Mouse (Mus musculus): ENCODE measurements at regions not wholly inside any gene's neighbourhood (a gene's known extent, or its start where the extent isn't known, plus 50 kb on each side); places are given as distances from the start of the nearest gene placed in this dataset.

DNA sequence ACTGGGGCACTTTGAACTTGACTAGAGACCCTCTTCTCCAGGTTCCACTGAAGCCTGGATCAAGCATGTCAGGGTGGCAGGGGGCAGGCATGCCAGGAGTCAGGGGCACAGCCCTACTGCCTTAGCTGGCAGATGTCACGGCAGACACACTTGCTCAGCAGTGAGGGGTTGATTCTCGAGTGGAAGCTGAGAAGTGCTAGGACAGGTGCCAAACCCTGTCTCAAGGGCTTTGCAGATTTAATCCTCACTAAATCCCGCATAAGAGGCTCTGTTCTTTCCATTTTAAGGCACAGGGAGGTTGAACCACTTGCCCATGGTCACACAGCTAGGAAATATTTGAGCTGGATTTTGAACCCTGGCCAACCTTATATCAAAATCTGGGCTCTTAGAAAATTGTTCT is 223.5 kb upstream of the Mvb12b start:
- DNase-seq (ENCODE audit: low read depth, low spot score), result no peak

DNA sequence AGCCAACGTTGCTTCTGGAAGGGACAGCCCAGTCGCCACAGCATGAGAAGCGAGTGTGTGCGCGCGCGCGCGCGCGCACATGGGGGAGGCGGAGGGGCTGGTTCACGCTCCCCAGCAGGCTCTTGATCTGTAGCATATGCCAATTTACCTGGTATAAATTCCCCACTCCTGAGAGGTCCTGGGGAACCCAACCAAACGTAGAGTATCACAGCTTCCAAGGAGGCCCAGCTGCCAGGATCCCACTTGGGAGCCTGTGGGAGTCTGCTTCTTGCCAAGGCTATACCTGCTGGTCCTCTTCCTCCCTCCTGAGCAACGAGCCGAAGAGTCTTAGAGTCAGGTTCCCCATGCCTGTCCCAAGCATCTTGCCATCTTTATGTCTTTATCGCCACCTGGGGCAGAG is 222.8 kb upstream of the Mvb12b start:
- no peak for DNase-seq (ENCODE audit: low read depth, low spot score)

DNA sequence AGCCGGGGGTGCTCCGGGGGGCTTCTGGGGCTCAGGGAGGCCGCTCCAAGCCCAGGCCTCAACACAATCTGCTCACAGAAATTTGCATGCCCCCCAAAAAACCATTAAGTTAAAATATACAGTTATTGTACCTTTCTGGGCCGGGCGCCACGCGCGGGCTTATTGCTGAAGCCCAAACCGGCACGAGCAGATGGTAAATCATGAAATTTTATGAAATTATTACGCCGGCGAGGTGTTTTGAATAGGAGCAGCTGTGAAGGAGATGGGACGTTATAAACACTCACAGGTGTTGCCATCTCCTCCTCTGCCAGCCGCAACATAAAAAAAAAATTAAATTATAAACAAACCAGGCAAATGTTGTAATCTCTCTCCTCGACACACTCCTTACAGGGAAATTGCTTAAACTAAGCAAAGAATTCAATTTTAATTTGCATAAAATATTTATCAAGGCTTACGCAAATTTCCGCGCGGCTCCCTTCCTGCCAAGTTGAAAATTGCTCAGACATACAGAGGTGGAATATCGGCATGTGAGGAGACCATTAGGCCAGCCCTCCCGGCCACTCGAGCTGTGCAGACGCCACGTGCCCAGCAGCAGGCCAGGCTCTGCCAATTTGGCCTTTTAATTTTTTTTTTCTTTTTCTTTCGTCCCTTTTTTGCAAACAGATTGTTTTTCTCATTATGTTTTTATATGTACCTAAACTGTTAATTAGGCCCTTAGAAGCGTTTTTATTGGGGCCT is 220.0 kb upstream of the Mvb12b start:
- no peak for DNase-seq (ENCODE audit: low read depth, low spot score)

DNA sequence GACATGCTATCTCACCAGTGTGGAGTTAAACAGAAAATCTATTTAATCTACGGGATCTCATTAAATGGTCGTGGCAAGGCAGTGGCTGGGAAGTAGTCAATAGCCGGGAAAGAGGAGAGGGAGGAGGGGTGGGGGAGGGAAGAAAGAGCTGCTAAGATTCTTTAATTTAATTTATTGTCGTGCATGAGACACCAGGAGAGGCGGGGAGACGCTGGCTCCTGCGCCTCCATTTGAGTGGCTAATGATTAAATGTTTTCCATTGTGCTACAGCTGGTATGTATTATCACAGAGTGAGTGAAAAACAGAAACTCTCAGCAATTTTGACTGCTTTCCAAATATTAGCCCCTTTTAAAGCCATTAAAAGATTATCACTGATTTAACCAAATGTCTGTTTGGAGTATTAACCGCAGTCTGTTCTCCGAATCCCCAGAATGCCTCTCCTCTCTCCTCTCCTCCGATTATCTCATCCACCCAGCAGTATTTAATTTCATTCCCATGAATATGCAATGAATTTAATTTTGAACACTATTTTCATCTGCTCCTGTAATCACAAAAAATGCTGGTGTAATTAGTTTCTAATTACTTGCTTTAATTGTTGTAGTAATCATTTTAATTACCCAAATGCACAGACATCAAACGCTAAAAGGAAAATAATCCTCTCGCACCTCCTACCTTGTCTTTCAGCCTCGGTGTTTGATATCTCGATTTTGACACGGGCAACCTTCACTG is 219.3 kb upstream of the Mvb12b start:
- no peak for DNase-seq (ENCODE audit: low read depth, low spot score)

DNA sequence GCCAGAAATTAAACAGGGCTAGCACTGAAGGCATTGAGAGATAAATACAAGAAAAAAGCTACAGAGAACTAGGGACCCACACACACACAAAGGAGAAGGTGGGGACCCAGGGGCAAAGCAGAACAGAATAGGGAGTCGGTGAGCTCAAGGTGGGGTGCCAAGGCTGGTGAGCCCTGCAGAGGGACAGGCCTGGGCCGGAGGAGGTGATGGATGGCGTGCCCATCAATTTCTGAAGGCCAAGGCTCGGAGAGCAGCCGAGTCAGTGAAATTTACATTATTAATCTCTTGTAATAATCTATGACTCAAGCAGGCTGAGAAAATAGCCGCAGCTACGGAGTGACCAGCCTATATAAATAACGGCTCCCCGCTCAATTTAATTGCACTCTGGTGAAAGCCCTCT is 218.5 kb upstream of the Mvb12b start:
- no peak for DNase-seq (ENCODE audit: low read depth, low spot score)

DNA sequence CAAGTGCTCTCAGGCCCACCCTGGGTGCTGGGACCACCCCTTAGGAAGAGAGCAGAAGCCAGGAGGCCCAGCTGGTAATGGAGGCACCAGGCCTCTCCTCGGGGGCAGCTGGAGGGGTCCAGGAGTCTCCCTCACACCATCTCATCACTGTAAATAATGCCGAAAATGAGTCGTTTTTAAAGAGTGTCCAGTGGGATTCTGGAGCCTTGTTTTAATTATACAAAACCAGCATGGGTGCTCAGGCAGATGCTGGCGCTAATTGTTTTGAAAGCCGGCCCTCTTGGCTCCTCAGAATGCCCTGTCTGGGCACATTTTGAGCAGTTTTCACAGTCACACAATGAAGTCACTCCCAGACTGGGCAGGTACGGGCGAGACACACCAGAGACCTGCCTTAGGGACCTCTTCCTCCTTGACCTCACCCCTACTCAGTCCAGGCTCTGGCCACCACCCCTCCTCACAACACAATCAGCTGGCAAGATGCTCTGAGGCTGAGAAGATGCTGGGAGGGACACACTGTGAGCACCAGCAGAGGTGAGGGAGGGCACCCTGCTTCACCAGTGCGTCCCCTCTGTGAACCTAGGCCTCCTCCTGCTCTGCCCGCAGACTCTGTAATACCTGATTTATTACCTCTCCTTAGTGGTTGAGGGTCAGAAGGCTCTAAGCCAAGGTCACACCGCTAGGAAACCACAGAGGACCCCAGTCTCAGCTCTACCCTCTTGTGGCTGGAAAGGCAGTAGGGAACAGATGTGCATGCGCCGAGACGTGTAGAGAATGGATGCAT is 217.7 kb upstream of the Mvb12b start:
- DNase-seq (ENCODE audit: low read depth, low spot score), result no peak

DNA sequence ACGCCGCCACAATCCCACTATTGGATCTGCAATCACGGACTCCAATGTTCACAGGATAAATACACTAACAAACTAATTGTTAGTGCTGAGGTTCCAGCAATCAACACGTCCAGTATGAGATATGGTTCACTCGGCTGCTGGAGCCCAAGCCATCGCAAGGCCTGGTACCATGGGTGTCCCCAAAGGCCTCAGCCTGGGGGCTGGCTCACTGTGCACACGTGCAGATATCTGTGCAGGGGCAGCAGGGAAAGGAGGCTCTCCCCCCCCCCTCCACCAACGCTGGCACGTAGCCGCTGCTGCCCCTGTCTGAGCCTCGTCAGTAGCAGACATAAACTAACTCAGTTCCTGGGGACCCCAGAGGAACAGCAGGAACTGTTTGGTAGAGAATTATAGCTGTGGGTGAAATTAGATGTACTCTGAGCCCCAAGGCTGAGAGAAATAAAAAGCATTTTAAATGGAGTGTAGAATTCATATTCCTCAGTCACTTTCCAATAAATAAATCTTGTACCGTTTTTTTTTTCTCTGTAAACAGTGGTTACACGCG is 210.3 kb upstream of the Mvb12b start:
- DNase-seq (ENCODE audit: low read depth, low spot score), result no peak

DNA sequence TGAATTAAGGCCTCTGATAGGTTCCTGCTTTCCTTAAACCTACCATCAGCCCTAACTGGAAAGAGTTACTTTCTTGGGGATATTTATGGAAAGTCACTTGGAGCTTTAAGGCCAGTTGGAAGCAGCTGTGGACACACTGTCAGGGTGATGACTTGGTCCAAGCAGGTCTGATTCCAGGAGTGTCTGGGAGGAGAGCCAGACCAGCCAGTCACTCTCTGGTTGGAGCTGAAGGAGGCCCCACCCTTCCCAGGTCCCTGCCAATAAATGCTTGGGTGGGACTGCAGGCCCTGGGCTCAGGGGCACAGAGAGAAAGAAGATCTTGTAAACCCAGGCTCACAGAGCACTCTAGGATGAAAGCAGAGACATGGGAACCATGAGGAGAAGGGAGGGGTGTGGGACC is 208.8 kb upstream of the Mvb12b start:
- no peak for DNase-seq (ENCODE audit: low read depth, low spot score)

DNA sequence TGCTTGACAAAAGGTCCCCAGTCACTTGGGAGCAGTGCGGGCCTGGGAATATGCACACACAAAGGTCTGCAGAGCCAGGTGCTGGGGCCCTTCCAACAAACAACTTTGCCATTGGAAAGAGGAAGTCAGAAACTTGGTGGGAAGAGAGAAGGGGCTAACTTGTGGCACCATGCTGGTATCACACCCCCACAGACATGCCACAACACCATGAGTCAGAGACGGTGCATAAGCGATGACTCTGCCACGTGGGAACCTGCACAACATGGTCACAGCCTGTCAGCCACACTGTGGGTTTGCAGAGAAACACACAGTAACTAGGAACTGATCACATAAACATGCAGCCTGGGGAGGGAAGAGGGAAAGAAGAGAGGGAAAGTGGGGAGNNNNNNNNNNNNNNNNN is 201.1 kb upstream of the Mvb12b start:
- DNase-seq (ENCODE audit: low read depth, low spot score), result peak; percentile 14

DNA sequence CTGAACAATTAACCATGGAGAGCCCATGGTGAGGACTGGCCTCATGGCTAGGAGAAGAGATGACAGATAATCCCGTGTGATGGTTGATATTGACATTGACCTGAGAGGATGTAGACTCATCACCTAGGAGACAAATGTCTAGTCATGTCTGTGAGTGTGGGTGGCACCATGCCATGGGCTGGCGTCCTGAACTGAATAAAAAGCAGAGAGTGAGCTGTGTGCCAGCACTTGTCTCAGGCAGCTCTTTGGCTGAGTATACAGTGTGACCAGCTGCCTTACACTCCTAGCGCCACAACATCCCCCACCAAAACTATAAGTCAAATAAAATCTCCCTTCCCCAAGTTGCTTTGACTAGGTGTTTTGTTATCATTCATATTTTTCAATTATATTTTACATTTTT is 198.4 kb upstream of the Mvb12b start:
- DNase-seq (ENCODE audit: low read depth, low spot score), result no peak

DNA sequence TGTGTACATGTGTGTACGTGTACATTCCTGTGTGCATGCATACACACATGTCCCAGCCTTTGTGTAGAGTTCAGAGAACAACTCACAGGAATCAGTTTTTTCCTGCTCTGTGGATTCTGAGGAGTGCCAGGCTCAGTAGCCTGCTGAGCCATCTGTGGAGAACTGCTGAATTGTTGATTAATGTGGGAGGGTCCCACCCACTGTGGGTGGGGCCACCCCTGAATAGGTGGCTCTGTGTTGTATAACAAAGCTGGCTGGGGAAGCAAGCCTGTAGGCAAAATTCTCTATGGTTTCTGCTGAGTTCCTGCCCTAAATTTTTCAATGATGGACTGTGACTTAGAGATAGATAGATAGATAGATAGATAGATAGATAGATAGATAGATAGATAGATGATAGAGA is 196.8 kb upstream of the Mvb12b start:
- no peak for DNase-seq (ENCODE audit: low read depth, low spot score)

DNA sequence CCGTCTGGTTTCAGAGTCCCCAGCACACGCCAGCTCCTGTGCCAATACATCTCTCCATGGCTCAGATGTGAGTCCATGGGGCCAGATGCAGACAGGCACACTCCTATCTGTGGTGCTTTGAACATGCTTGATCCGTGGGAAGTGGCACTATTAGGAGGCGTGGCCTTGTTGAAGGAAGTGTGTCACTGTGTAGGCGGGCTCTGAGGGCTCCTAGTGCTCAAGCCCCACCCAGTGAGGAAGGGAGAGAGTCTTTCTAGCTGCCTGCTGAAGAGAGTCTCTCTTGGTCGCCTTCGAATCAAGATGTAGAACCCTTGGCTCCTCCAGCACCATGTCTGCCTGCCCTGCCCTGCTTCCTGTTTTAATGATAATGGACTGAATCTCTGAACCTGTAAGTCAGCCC is 194.7 kb upstream of the Mvb12b start:
- DNase-seq (ENCODE audit: low read depth, low spot score), result no peak

DNA sequence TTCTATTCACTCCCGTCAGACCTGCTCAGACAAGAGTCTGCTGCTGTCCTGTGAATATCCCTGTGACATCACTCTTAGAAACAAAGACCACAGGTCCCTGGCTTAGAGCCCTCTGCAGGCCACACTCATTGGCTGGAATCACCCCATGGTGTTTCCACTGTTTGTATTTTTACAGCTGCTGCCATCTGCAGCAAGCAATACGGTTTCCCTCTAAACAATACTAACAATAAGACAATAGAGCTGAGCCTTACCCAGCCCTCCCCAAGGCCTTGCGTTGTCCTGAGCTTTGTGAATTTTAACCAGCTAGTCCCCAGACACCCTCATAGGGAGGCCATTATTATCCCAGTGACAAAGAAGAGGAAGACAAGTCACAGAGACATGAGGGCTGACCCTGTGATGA is 192.4 kb upstream of the Mvb12b start:
- no peak for DNase-seq (ENCODE audit: low read depth, low spot score)

DNA sequence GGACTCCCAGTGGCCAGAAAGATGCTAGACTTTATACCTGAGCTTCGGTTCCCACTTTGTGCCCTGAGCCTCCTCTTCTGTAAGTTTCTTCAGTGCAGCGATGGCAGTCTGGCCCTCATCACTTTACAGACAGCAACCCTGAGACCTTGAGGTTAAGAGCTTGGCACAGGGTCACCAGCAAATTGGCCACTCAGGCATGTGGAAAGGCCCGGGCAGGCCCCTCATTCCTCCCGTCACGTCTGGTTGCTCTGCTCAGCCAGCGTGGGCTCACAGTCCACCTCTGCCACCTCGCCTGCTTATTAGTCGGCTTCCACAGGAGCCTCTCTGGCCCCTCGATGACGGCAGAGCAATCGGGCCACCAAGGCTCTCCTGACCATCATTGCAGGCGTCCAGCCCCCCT is 191.5 kb upstream of the Mvb12b start:
- no peak for DNase-seq (ENCODE audit: low read depth, low spot score)

DNA sequence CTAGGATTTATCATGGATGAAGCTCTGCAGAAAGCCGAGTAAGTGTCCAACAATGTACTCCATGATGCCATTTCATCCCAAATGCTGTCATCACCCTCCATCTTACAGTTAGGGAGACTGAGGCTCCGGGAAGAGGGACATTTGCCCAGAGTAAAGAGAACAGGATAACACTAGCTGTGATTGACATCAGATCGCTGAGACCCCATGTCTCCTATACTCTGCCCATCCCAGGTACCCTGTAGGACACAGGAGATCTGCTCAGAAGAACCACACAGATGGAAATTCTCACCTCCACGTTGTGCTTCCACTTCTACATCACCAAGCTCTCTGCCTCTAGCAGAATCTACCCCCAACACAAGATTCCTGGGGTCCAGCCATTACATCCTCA is 191.1 kb upstream of the Mvb12b start:
- no peak for DNase-seq (ENCODE audit: low read depth, low spot score)

DNA sequence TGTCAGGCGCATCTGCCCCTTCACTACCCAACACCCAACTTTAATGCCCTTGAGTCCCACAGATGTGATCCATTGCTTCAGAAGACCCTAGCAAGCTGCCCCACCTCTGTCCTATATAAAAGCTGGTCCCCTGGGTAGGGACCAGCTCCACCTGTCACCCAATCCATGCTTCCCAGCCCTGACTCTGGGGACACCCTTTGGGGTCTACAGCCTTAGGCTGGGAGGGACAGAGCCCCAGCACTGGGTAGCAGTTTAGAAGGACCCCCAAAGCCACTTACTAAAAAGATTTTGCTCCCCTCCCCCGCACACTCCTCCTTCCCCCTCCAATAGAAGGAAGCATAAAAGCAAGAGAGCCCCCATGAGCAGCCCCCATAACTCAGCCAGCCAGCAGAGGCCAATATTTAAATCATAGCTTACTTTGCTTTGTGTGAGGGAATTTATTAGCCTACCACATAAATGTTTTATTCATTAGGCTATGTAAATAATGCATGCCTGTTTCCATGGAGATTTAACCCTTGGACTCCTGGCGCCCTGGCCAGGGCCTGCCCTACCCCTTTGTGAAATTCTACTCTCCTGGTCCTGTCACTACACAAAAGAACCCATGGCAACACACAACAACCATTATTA is 190.6 kb upstream of the Mvb12b start:
- DNase-seq (ENCODE audit: low read depth, low spot score), result no peak

DNA sequence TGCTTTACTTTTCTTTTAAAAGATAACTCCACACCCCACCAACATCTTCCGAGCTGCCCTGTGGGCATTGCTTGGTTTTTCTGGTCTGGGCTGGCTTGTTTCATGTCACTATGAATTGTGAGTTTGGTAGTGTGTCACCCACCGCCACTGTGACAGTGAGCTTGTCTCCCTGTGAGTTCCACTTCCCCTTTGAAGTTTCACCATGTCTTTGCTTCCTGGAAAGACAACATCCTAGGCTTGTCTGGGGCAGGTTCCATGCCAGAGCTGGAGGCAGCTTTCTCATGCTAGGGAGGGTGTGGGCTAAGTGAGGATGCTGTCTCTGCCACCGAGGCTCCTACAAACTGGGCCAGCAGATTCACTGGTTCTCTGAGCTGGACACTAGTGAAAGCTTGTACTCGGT is 188.6 kb upstream of the Mvb12b start:
- DNase-seq (ENCODE audit: low read depth, low spot score), result no peak

DNA sequence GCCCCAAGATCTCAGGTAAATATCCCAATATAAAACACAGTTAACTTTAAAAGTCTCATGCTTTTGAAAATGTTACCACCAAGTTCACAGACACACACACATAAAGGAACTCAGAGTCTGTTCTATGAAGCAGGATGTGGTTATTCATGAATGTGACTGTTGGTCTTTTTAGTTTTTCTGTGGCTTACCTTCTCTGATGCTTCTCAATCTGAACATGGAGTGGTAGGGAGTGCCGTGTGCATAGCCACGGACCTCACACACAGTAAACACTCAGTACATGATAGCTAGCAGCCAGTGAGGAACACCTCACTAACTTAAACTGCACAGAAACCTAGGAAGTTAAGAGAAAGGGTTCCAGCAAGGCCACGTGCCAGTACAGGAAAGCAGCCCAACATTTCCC is 186.3 kb upstream of the Mvb12b start:
- DNase-seq (ENCODE audit: low read depth, low spot score), result no peak

DNA sequence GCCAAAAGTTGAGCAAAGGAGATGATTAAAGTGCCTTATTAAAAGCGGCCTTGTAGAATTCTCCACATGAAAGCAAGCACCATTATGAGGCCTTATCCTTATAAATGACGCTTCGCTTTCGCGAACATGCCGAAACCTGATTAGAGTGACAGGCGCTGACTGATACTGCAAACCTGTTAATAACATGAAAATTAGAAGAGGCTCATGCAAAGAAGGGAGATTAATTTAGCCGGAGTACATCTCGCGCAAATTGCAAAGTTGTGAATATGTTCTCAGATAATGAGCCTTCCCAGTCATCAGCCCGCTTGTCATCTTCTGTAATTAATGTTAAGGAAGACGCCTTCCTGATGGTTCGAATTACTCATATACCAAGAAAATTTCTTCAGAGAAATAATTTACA is 177.8 kb upstream of the Mvb12b start:
- no peak for DNase-seq (ENCODE audit: low read depth, low spot score)

DNA sequence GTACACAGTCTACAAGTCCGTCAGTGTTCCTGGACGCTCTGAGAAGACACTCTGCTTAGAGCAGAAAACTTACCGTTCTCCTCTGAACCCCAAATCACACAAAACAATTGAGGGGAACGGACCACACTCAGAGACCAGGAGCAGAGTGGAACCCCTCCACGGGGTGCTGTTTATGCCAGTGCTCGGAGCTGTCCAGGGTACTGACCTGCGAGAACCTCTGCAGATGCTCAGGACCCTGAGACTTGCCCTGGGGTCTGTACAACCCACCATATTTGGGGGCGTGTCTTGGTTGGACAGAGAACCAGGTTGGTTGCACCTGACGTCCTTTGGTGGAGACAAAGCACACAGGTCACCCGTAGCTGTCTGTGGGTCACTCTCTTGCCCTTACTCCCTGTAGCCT is 177.3 kb upstream of the Mvb12b start:
- DNase-seq (ENCODE audit: low read depth, low spot score), result peak; percentile 19

DNA sequence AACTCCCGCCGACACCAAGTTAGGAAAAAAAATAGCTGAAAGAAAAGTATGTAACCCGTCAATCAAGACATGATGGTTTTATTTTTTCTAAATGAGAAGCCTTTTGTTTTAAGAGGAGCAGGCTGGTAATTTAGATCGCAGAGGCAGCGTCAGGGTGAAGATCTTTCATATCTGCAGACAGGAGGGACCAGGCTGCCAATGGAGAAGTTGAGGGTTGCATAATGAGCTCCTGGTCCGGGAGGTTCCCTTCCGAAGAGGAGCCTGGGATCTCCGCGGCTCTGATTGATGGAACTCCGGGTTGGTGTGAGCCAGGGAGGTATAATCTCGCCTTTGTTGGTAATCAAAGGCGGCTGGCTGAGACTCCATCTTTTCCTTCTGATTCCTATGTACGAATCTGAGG is 168.8 kb upstream of the Mvb12b start:
- no peak for DNase-seq (ENCODE audit: low read depth, low spot score)

DNA sequence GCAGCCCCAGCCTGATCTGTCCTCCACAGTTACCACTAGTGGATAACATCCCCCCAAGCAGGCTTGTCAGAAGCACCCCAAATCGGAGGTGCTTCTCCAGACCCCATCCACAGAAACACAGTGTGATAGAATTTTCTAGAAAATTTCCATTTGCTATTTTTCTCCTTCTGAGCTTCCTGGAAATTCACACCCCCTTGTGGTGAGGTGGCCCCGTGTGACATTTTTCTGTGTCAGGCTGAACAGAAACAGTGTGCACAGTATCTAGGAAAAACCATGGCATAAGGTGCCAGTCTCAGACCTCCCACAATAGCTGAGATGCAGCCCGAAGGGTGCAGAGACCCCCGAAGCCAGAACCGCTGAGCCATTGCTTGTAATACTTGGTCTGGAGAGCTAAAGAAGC is 155.3 kb upstream of the Mvb12b start:
- DNase-seq (ENCODE audit: low read depth, low spot score), result no peak
